Mouse (Mus musculus) midbrain, embryonic 15.5 days (tissue): Measurements from ENCODE around the gene Olfr17. TPM values are rescaled to one million over a fixed set of nuclear protein-coding genes. Genes with fewer than 3 reads are reported as not detected.
"Not testable (repeated sequence)": the region's sequence is repeated elsewhere in the genome, so short reads cannot be mapped to it uniquely, and the experiment has no call there.

Source experiments
- ATAC-seq: fragments of 200-750 bp; cut with Nextera tagmentation; replicated peaks from 2 replicates; pipeline ENCODE4 v1.8.0; 2017; ENCODE audit warnings: moderate TSS enrichment
- H3K27ac ChIP-seq: fragments of 300-500 bp; sonication (generic); 2 replicates; pipeline ENCODE4 v1.5.1; 2015; ENCODE audit warnings: mild to moderate bottlenecking, inconsistent platforms
- H3K27me3 ChIP-seq: fragments of 300-500 bp; sonication (generic); replicated peaks from 2 replicates; pipeline ENCODE4 v1.6.1; 2015; ENCODE audit warnings: inconsistent platforms
- H3K36me3 ChIP-seq: fragments of 300-500 bp; sonication (generic); replicated peaks from 2 replicates; pipeline ENCODE4 v1.6.1; 2015; ENCODE audit warnings: inconsistent platforms
- H3K4me1 ChIP-seq: fragments of 300-500 bp; sonication (generic); 2 replicates; pipeline ENCODE4 v1.6.1; 2015; ENCODE audit warnings: inconsistent platforms
- H3K4me2 ChIP-seq: fragments of 300-500 bp; sonication (generic); 2 replicates; pipeline ENCODE4 v1.6.1; 2015; ENCODE audit warnings: inconsistent platforms, mild to moderate bottlenecking, moderate library complexity
- H3K4me3 ChIP-seq: fragments of 300-500 bp; sonication (generic); 2 replicates; pipeline ENCODE4 v1.5.1; 2015; ENCODE audit warnings: mild to moderate bottlenecking, inconsistent platforms
- H3K9ac ChIP-seq: fragments of 300-500 bp; sonication (generic); 2 replicates; pipeline ENCODE4 v1.6.1; 2015; ENCODE audit warnings: mild to moderate bottlenecking, inconsistent platforms
- H3K9me3 ChIP-seq: fragments of 300-500 bp; sonication (generic); 2 replicates; pipeline ENCODE4 v1.6.1; 2016; ENCODE audit warnings: inconsistent platforms
- WGBS: fragments of 180-500 bp; shearing (Covaris S2); methylation state at CpG from one replicate; pipeline ENCODE4 v1.1.7; 2015; ENCODE audit warnings: mixed read lengths; 5-methylcytosine and 5-hydroxymethylcytosine counted together
- polyA plus RNA-seq: library from polyadenylated mRNA; unstranded; fragments of >200 nt; fragmentation: Nextera tagmentation; extraction: Ambion mirVana; gene quantifications from 2 replicates; pipeline ENCODE4 v1.2.1, GENCODE M21; 2015

Olfr17 gene
- not detected in 2 replicates for polyA plus RNA-seq

DNA sequence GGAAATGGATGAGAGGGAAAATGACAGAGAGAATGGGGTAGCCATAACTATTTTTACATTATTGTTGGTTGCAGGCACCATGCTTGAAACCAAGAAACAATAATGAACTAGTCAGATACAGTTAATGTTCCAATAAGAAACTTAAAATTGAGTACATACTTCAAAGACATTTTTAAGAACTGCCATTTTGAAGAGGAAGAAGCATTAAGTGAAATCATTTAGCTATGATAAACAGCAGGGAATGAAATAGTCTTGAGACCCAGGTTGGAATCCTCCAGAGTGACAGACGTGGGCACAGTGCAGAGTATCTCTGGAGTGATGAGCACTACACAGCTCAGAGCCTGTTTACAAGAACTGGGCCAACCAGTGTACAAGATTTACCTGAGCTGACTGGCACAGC lies at the start of gene Olfr17:
Gene Olfr17 (plus strand): TSS at position 301 of the 400 bp plus-strand sequence.
- Histone ChIP-seq H3K4me1 (no peaks in the 10 kb centered on the region), H3K27ac (no peak within 1 kb of the TSS), H3K9ac (no peak within 1 kb of the TSS), H3K4me3 (no peak within 1 kb of the TSS), H3K9me3 (no peaks in the 10 kb centered on the region), H3K36me3 (no peaks in the 10 kb centered on the region), H3K27me3 (no peaks in the 10 kb centered on the region), H3K4me2 (no peak within 1 kb of the TSS)
- ATAC-seq = no peak
- WGBS = 45% methylated on average over 1 of the region's 1 CpGs

DNA sequence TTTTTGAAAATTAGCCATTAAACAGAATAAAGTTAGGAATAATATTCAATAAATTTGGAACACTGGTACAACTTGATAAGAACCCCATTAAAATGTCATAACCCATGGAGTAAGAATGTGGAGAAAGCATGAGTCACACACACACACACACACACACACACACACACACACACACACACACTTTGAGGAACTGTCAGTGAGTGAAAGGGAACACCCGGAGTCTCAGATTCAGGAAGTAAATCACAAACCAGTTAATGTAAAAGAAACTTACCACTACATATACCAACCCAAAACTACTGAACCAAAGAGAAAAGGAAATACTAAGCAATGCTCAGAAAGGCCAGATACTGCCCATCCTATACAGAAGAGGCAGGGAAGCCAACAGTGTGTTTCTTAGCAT lies 48.6 kb upstream of the Olfr17 start:
- no peaks in the 10 kb centered on the region for H3K4me1 ChIP-seq
- H3K36me3 ChIP-seq = no peaks in the 10 kb centered on the region
- no peaks in the 10 kb centered on the region for H3K9me3 ChIP-seq
- H3K9ac ChIP-seq = no peak overlapping the region
- no peak overlapping the region for H3K4me2 ChIP-seq
- no peaks in the 10 kb centered on the region for H3K27me3 ChIP-seq
- H3K4me3 ChIP-seq = no peak overlapping the region
- no peak overlapping the region for H3K27ac ChIP-seq
- no peak for ATAC-seq
- 95% methylated on average over 1 of the region's 1 CpGs for WGBS

DNA sequence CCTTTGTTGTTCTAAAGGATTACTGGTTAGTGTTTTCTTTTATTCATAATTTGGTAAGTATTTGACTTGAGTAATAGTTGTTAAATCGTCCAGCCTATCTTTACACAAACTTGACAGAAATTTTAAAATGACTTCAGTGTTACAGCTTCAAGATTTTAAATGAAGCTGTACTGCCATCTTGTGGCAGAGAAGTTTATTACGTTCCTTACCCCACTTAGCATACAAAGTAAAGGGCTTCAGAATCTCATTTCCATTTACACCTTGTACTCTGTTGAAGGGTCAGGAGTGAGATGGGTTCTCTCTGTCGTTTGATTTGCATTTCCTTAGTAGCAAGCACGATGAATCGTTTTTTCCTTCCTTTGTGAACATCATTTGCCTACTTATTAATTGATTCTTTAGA lies 47.2 kb upstream of the Olfr17 start:
- Histone ChIP-seq H3K4me3 (no peak overlapping the region), H3K4me2 (no peak overlapping the region), H3K9ac (no peak overlapping the region), H3K36me3 (no peaks in the 10 kb centered on the region), H3K9me3 (no peaks in the 10 kb centered on the region), H3K4me1 (no peaks in the 10 kb centered on the region), H3K27ac (no peak overlapping the region), H3K27me3 (no peaks in the 10 kb centered on the region)
- no peak; the same call in 1 of the 2 replicates for ATAC-seq
- WGBS = 3% methylated on average over 5 of the region's 5 CpGs

- no peaks in the 10 kb centered on the region for H3K27me3 ChIP-seq
- no peak overlapping the region for H3K4me2 ChIP-seq
- H3K36me3 ChIP-seq = no peaks in the 10 kb centered on the region
- no peak for ATAC-seq
- no peak overlapping the region for H3K4me3 ChIP-seq
- no peaks in the 10 kb centered on the region for H3K9me3 ChIP-seq
- H3K9ac ChIP-seq = no peak overlapping the region
- no peak overlapping the region for H3K27ac ChIP-seq
- WGBS = 42% methylated on average over 3 of the region's 3 CpGs
- H3K4me1 ChIP-seq = no peaks in the 10 kb centered on the region
These were observed 45.4 kb upstream of the Olfr17 start for GRCm38 (mm10) chr7:107047578-107047977.

DNA sequence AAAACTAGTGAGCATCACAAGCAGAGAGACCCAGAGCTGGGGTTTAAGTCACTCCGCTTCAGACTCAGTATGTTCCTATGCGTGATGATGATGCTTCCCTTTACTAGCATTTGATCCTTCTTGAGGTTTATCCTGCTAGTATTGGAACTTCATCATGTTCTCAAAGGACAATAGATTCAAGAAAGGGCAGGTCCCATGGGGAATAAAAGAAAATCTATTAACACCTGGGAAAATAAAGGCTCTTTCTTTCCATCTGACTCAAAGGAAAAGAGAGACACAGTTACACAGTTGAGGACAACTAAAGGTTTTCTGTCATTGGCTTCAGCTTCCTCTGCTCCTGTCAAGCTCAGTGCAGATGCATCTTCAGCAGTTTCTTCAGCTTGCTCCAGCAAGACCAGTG lies 22.3 kb upstream of the Olfr17 start, which contains the start of gene Olfr714:
Gene Olfr714 (plus strand): TSS at position 301 of the 400 bp plus-strand sequence.
- Histone ChIP-seq H3K4me3 (no peak within 1 kb of the TSS), H3K9ac (no peak within 1 kb of the TSS), H3K27me3 (no peaks in the 10 kb centered on the region), H3K4me2 (no peak within 1 kb of the TSS), H3K36me3 (no peaks in the 10 kb centered on the region), H3K9me3 (no peaks in the 10 kb centered on the region), H3K4me1 (no peaks in the 10 kb centered on the region), H3K27ac (no peak within 1 kb of the TSS)
- no peak for ATAC-seq
- WGBS = 90% methylated on average over 2 of the region's 2 CpGs

GRCm38 (mm10) chr7:107110269-107110668 lies 17.2 kb downstream of the Olfr17 start, which contains the start of gene Olfr715b:
Gene Olfr715b (minus strand): TSS chr7:107110369.
- not testable (repeated sequence) for H3K4me1 ChIP-seq, H3K4me3 ChIP-seq, H3K27ac ChIP-seq, H3K27me3 ChIP-seq, ATAC-seq, H3K36me3 ChIP-seq, H3K9ac ChIP-seq, H3K4me2 ChIP-seq, H3K9me3 ChIP-seq
- 89% methylated on average over 2 of the region's 2 CpGs for WGBS

DNA sequence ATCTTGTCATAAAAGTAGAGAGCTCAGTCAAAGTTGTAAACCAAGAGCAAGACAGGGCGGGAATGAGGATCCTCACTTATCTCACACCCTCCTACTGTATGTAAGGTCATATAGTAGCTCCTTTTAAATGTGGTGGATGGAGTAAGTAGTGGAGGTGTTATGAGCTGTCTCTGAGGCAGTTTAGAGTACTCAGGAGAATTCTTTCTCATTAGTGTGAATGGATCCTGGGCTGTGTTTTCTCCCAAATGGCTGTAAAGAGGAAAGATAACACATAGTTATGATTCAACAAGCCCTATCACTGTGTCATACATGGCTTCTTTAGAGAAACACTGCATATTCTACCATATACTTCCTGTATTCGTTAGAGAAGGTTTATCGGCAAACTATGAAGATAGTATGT lies 38.0 kb downstream of the Olfr17 start, which contains the start of gene Olfr715:
Gene Olfr715 (minus strand): TSS at position 101 of the 400 bp plus-strand sequence.
- WGBS = 90% methylated on average over 3 of the region's 3 CpGs
- H3K9me3 ChIP-seq, H3K4me3 ChIP-seq, H3K27ac ChIP-seq, H3K36me3 ChIP-seq, ATAC-seq, H3K9ac ChIP-seq, H3K4me1 ChIP-seq, H3K27me3 ChIP-seq, H3K4me2 ChIP-seq: not testable (repeated sequence)

DNA sequence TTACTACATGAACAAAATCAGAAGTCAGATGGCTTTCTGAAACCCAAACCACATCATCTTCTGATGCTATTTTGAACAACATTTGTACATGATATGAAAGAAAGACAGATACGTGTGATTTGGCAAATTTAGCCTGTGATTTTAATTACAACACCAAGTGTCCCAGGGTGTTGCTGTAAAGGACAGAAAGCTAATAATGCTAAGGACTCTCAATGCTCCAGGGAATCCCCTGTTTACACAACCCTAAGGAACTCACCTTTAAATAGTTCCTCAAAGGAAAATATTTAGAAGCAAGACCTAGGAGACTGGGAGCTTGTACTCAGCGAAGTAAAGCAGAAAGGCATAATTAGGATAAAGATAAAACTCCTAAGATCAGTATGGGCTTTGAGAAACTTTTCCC lies 45.0 kb downstream of the Olfr17 start, which contains the start of gene Olfr716:
Gene Olfr716 (plus strand): TSS at position 301 of the 400 bp plus-strand sequence.
- not testable (repeated sequence) for H3K36me3 ChIP-seq, H3K4me3 ChIP-seq, ATAC-seq, H3K27ac ChIP-seq, H3K27me3 ChIP-seq, H3K9me3 ChIP-seq, H3K4me1 ChIP-seq, H3K4me2 ChIP-seq, H3K9ac ChIP-seq
- WGBS = 75% methylated on average over 2 of the region's 2 CpGs

Other genes with a start within 250 kb of the Olfr17 start
- gene Olfr703, start 249.9 kb upstream of the Olfr17 start, polyA plus RNA-seq = not detected in 2 replicates
- gene Olfr704, start 230.0 kb upstream of the Olfr17 start, polyA plus RNA-seq = not detected in 2 replicates
- not detected in 2 replicates for gene Olfr705, start 216.3 kb upstream of the Olfr17 start, polyA plus RNA-seq
- not detected in 2 replicates for gene Olfr706, start 205.1 kb upstream of the Olfr17 start, polyA plus RNA-seq
- not detected in 2 replicates for gene Olfr707, start 192.0 kb upstream of the Olfr17 start, polyA plus RNA-seq
- not detected in 2 replicates for gene Olfr1532-ps1, start 185.2 kb upstream of the Olfr17 start, polyA plus RNA-seq
- not detected in 2 replicates for gene Olfr709-ps1, start 161.0 kb upstream of the Olfr17 start, polyA plus RNA-seq
- not detected in 2 replicates for gene Olfr710, start 144.9 kb upstream of the Olfr17 start, polyA plus RNA-seq
- gene Olfr6, start 129.3 kb upstream of the Olfr17 start, polyA plus RNA-seq = not detected in 2 replicates
- not detected in 2 replicates for gene Olfr711, start 117.8 kb upstream of the Olfr17 start, polyA plus RNA-seq
- not detected in 2 replicates for gene Olfr2, start 87.1 kb upstream of the Olfr17 start, polyA plus RNA-seq
- gene Olfr713, start 62.0 kb upstream of the Olfr17 start, polyA plus RNA-seq = not detected in 2 replicates
- not detected in 2 replicates for gene Olfr714, start 22.2 kb upstream of the Olfr17 start, polyA plus RNA-seq
- gene Olfr715b, start 17.1 kb downstream of the Olfr17 start, polyA plus RNA-seq = not detected in 2 replicates
- gene Olfr715, start 37.9 kb downstream of the Olfr17 start, polyA plus RNA-seq = not detected in 2 replicates
- not detected in 2 replicates for gene Olfr716, start 45.1 kb downstream of the Olfr17 start, polyA plus RNA-seq
- gene Nlrp14, start 73.8 kb downstream of the Olfr17 start, polyA plus RNA-seq = not detected in 2 replicates
- not detected in 2 replicates for gene Rbmxl2, start 116.2 kb downstream of the Olfr17 start, polyA plus RNA-seq